Mouse (Mus musculus) hindbrain, embryonic 14.5 days (tissue): ENCODE measurements at regions not wholly inside any gene's neighbourhood (a gene's known extent, or its start where the extent isn't known, plus 50 kb on each side); places are given as distances from the start of the nearest gene placed in this dataset.
"Not testable (repeated sequence)": the region's sequence is repeated elsewhere in the genome, so short reads cannot be mapped to it uniquely, and the experiment has no call there.

Experiments used
- ATAC-seq: fragments of 200-750 bp; cut with Nextera tagmentation; 2 replicates; pipeline ENCODE4 v1.8.0; 2017; ENCODE audit warnings: moderate number of reproducible peaks, mild to moderate bottlenecking, moderate TSS enrichment, moderate library complexity; ENCODE audit not compliant: low FRiP score
- DNase-seq: peaks from one replicate; pipeline ENCODE4 v3.0.0-alpha.2; 2015; ENCODE audit warnings: low spot score
- H3K27ac ChIP-seq: fragments of 300-500 bp; sonication (generic); 2 replicates; pipeline ENCODE4 v1.5.1; 2014; ENCODE audit warnings: mild to moderate bottlenecking, moderate library complexity
- H3K27me3 ChIP-seq: fragments of 300-500 bp; sonication (generic); 2 replicates; pipeline ENCODE4 v1.6.1; 2014; ENCODE audit warnings: mild to moderate bottlenecking, low read length, mixed read lengths; ENCODE audit not compliant: control insufficient read depth, insufficient read depth
- H3K36me3 ChIP-seq: fragments of 300-500 bp; sonication (generic); replicated peaks from 2 replicates; pipeline ENCODE4 v1.6.1; 2014; ENCODE audit not compliant: control insufficient read depth, insufficient read depth
- H3K4me1 ChIP-seq: fragments of 300-500 bp; sonication (generic); replicated peaks from 2 replicates; pipeline ENCODE4 v1.6.1; 2014; ENCODE audit warnings: antibody characterized with exemption, low read length, mixed read lengths; ENCODE audit not compliant: control insufficient read depth, insufficient read depth
- H3K4me2 ChIP-seq: fragments of 300-500 bp; sonication (generic); replicated peaks from 2 replicates; pipeline ENCODE4 v1.6.1; 2014; ENCODE audit warnings: mild to moderate bottlenecking, moderate library complexity
- H3K4me3 ChIP-seq: fragments of 300-500 bp; sonication (generic); replicated peaks from 2 replicates; pipeline ENCODE4 v1.5.1; 2014; ENCODE audit warnings: mild to moderate bottlenecking, low read length
- H3K9ac ChIP-seq: fragments of 300-500 bp; sonication (generic); 2 replicates; pipeline ENCODE4 v1.6.1; 2014
- H3K9me3 ChIP-seq: fragments of 300-500 bp; sonication (generic); 2 replicates; pipeline ENCODE4 v1.6.1; 2016; ENCODE audit warnings: low read length; ENCODE audit not compliant: control insufficient read depth
- WGBS: fragments of 180-500 bp; shearing (Covaris S2); extraction: QIAGEN DNeasy Blood & Tissue Kit; methylation state at CpG from one replicate; pipeline ENCODE4 v1.1.7; 2014; 5-methylcytosine and 5-hydroxymethylcytosine counted together

DNA sequence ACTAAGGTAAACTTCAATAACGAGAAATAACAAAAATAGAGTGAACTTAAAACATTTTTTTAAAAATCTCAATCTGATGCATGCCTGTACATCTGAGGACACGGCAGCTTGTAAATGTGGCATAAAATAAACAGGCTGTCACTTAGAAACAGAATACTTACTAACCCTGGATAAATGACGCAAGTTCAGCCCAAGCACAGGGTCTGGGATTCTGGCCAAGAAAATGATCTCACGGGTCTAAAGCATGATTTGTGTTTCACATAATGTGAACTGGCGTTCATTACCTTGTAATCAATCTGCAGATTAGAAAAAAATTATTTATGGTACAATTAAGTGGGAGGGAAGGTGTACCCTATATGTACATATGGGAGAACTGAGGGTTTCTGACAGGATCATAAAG lies 512.1 kb upstream of the Vrk2 start:
- WGBS, result 62% methylated on average over 5 of the region's 5 CpGs
- Histone ChIP-seq H3K9ac (no peak overlapping the region), H3K4me3 (no peak overlapping the region), H3K4me2 (no peak overlapping the region), H3K27ac (no peak overlapping the region), H3K36me3 (no peaks in the 10 kb centered on the region), H3K9me3 (no peaks in the 10 kb centered on the region), H3K27me3 (no peaks in the 10 kb centered on the region), H3K4me1 (no peaks in the 10 kb centered on the region)
- ATAC-seq (no peak), DNase-seq (peak; percentile 46)

DNA sequence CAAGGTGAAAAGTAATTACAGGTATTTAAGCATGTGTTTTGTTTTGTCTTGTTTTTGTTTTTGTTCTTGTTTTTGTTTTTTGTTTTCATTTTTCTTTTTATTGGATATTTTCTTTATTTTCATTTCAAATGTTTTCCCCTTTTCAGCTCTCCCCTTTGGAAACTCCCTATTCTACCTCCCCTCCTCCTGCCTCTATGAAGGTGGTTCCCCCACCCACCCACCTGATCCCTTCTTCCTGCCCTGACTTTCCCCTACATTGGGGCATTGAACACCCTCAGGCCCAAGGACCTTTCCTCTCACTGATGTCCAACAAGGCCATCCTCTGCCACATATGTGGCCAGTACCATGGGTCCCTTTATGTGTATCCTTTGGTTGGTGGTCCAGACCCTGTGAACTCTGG lies 509.1 kb upstream of the Vrk2 start:
- no peaks in the 10 kb centered on the region for H3K9me3 ChIP-seq
- H3K36me3 ChIP-seq, result no peaks in the 10 kb centered on the region
- no peak for DNase-seq
- ATAC-seq, result no peak
- H3K27me3 ChIP-seq, result no peaks in the 10 kb centered on the region
- H3K4me2 ChIP-seq, result no peak overlapping the region
- no peak overlapping the region for H3K27ac ChIP-seq
- H3K4me3 ChIP-seq, result no peak overlapping the region
- H3K9ac ChIP-seq, result no peak overlapping the region
- no peaks in the 10 kb centered on the region for H3K4me1 ChIP-seq

DNA sequence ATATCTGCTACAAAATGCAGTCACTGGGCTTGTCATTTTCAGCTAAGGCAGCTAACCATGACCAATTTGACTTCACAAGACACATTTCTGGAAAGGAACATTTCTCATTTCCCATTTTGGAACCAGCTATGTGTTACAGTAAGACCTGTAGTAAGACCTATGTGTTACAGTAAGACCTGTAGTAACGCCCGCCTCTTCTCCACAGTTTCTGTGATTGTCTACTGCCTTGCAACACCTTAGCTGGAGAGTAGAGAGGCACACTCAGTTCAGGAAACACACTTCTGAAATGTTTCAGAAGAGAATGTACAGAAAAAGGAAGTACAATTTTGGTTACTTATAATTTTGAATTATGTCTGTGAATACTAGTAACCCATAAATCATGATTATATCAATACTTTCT lies 508.2 kb upstream of the Vrk2 start:
- 96% methylated on average over 2 of the region's 2 CpGs for WGBS
- Histone ChIP-seq H3K9me3 (no peaks in the 10 kb centered on the region), H3K27ac (no peak overlapping the region), H3K4me1 (no peaks in the 10 kb centered on the region), H3K27me3 (no peaks in the 10 kb centered on the region), H3K4me3 (no peak overlapping the region), H3K36me3 (no peaks in the 10 kb centered on the region), H3K4me2 (no peak overlapping the region), H3K9ac (no peak overlapping the region)
- ATAC-seq, result no peak
- no peak for DNase-seq

DNA sequence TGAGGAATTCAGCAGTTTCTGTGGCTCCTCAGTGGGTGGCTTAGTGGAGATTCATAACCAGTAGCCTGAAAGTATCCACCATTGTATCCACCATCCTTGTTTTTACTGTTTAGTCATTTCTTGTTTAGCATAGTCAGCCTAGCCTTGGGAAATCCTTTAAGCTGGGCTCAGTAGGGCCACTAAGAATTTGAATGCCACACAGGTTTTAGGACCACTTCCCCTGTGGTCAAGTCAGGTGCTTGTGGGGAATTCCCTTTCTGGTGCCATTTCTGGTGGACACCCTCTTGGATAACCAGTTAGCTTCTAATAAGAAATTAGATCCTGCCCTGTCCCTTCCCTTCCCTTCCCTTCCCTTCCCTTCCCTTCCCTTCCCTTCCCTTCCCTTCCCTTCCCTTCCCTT lies 502.8 kb upstream of the Vrk2 start:
- DNase-seq, result no peak
- ATAC-seq, result no peak
- no peak overlapping the region for H3K4me3 ChIP-seq
- H3K4me1 ChIP-seq, result no peaks in the 10 kb centered on the region
- H3K27me3 ChIP-seq, result no peaks in the 10 kb centered on the region
- H3K36me3 ChIP-seq, result no peaks in the 10 kb centered on the region
- H3K4me2 ChIP-seq, result no peak overlapping the region
- no peaks in the 10 kb centered on the region for H3K9me3 ChIP-seq
- H3K9ac ChIP-seq, result no peak overlapping the region
- H3K27ac ChIP-seq, result no peak overlapping the region

DNA sequence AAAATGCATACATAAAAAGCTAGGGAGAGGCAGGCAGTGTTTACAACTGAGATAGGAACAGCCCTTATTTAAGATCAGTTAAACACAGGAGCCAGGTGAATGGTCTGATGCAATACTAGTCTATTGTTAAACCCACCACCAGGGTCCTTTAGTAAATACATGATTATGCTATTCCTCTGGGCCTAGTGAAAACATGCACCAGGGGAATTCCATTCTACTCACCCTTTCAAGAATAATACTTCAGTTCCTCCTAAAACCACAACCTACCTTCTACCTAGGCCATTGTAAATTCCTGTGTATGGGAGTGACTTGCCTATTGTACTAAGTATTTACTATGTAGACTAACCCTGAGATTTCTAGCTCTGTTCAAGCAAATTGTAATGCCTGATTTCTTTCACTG lies 501.7 kb upstream of the Vrk2 start:
- not testable (repeated sequence) for H3K9ac ChIP-seq, H3K27ac ChIP-seq, H3K36me3 ChIP-seq, DNase-seq, H3K4me3 ChIP-seq, H3K27me3 ChIP-seq, H3K4me1 ChIP-seq, ATAC-seq, H3K9me3 ChIP-seq, H3K4me2 ChIP-seq

- no peak overlapping the region for H3K27ac ChIP-seq
- no peaks in the 10 kb centered on the region for H3K36me3 ChIP-seq
- no peaks in the 10 kb centered on the region for H3K27me3 ChIP-seq
- no peak overlapping the region for H3K4me2 ChIP-seq
- ATAC-seq (peak; percentile 21; the same call in 1 of the 2 replicates), DNase-seq (no peak)
- no peaks in the 10 kb centered on the region for H3K4me1 ChIP-seq
- H3K4me3 ChIP-seq, result no peak overlapping the region
- WGBS, result 79% methylated on average over 1 of the region's 1 CpGs
- H3K9me3 ChIP-seq, result no peaks in the 10 kb centered on the region
- H3K9ac ChIP-seq, result no peak overlapping the region
Measured at GRCm38 (mm10) chr11:27086516-27086915, 492.7 kb upstream of the Vrk2 start.

DNA sequence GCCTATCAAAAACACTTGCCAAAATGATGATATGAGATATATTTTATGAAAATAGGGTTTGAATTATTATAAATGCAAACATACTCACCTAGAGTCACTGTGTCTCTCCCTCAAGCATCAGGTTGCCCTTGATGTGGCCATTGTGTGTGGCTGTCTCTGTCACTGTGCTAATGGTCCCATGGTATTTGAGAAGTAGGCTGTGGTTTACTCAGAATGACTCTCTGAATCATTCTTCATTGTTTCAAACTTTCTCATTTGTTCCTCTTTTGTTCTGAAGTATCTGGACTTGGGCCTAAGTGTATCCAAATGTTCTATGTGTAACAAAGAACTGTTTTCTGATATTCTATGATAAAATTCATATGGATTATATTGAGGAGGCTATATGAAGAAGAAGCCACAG lies 487.4 kb upstream of the Vrk2 start:
- Histone ChIP-seq H3K27me3 (no peaks in the 10 kb centered on the region), H3K9me3 (no peaks in the 10 kb centered on the region), H3K4me1 (no peaks in the 10 kb centered on the region), H3K4me3 (no peak overlapping the region), H3K27ac (no peak overlapping the region), H3K36me3 (no peaks in the 10 kb centered on the region), H3K9ac (no peak overlapping the region), H3K4me2 (no peak overlapping the region)
- no peak for DNase-seq
- no peak for ATAC-seq

- Histone ChIP-seq H3K4me3 (no peak overlapping the region), H3K4me2 (no peak overlapping the region), H3K27me3 (no peaks in the 10 kb centered on the region), H3K4me1 (no peaks in the 10 kb centered on the region), H3K9me3 (no peaks in the 10 kb centered on the region), H3K36me3 (no peaks in the 10 kb centered on the region), H3K27ac (no peak overlapping the region), H3K9ac (no peak overlapping the region)
- DNase-seq (no peak), ATAC-seq (no peak)
Measured at GRCm38 (mm10) chr11:27070381-27070780, 476.6 kb upstream of the Vrk2 start.

- no peaks in the 10 kb centered on the region for H3K27me3 ChIP-seq
- H3K9ac ChIP-seq, result no peak overlapping the region
- H3K4me2 ChIP-seq, result no peak overlapping the region
- DNase-seq, result no peak
- no peak overlapping the region for H3K27ac ChIP-seq
- ATAC-seq, result no peak
- no peaks in the 10 kb centered on the region for H3K4me1 ChIP-seq
- H3K9me3 ChIP-seq, result no peaks in the 10 kb centered on the region
- 92% methylated on average over 1 of the region's 1 CpGs for WGBS
- no peak overlapping the region for H3K4me3 ChIP-seq
- H3K36me3 ChIP-seq, result no peaks in the 10 kb centered on the region
Measured at GRCm38 (mm10) chr11:27027243-27027852, 433.5 kb upstream of the Vrk2 start.

DNA sequence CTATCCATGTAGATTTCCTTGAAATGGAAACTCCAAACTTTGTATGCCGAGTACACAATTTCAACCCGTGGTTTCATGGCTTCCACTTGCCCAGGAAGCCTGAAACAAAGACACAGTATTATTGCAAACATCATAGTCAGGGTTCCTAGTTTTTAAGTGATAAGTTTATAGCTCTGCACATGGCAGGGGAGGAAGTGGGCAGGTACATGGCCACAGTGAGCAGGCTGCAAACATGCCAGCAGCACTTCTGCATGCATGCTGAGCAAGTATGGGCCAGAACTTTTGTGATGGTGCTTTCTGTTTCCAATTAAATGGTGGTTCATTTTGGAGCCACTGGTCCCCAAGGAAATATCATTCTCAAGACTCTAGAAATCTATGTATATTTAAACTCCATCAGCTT lies 431.7 kb upstream of the Vrk2 start:
- Histone ChIP-seq H3K9ac (no peak overlapping the region), H3K36me3 (no peaks in the 10 kb centered on the region), H3K9me3 (no peaks in the 10 kb centered on the region), H3K27ac (no peak overlapping the region), H3K27me3 (no peaks in the 10 kb centered on the region), H3K4me1 (no peaks in the 10 kb centered on the region), H3K4me3 (no peak overlapping the region), H3K4me2 (no peak overlapping the region)
- ATAC-seq (no peak), DNase-seq (no peak)
- 85% methylated on average over 2 of the region's 2 CpGs for WGBS
